Mouse (Mus musculus) neural tube, embryonic 15.5 days (tissue): ENCODE measurements around the gene Hhat. TPM values are rescaled to one million over a fixed set of nuclear protein-coding genes. Genes with fewer than 3 reads are reported as not detected.

Experiments used
- ATAC-seq: fragments of 200-750 bp; cut with Nextera tagmentation; 2 replicates; pipeline ENCODE4 v1.8.0; 2017; ENCODE audit warnings: mild to moderate bottlenecking, moderate TSS enrichment, moderate library complexity; ENCODE audit not compliant: low FRiP score
- H3K27ac ChIP-seq: fragments of 300-500 bp; sonication (generic); replicated peaks from 2 replicates; pipeline ENCODE4 v1.5.1; 2015; ENCODE audit warnings: mild to moderate bottlenecking, inconsistent platforms
- H3K27me3 ChIP-seq: fragments of 300-500 bp; sonication (generic); replicated peaks from 2 replicates; pipeline ENCODE4 v1.6.1; 2015; ENCODE audit warnings: inconsistent platforms
- H3K36me3 ChIP-seq: fragments of 300-500 bp; sonication (generic); 2 replicates; pipeline ENCODE4 v1.6.1; 2015; ENCODE audit warnings: inconsistent platforms
- H3K4me1 ChIP-seq: fragments of 300-500 bp; sonication (generic); 2 replicates; pipeline ENCODE4 v1.6.1; 2015; ENCODE audit warnings: inconsistent platforms
- H3K4me2 ChIP-seq: fragments of 300-500 bp; sonication (generic); 2 replicates; pipeline ENCODE4 v1.6.1; 2015; ENCODE audit warnings: inconsistent platforms, mild to moderate bottlenecking, moderate library complexity
- H3K4me3 ChIP-seq: fragments of 300-500 bp; sonication (generic); replicated peaks from 2 replicates; pipeline ENCODE4 v1.5.1; 2015; ENCODE audit warnings: mild to moderate bottlenecking, inconsistent platforms
- H3K9ac ChIP-seq: fragments of 300-500 bp; sonication (generic); replicated peaks from 2 replicates; pipeline ENCODE4 v1.6.1; 2015; ENCODE audit warnings: mild to moderate bottlenecking, inconsistent platforms
- H3K9me3 ChIP-seq: fragments of 300-500 bp; sonication (generic); replicated peaks from 2 replicates; pipeline ENCODE4 v1.6.1; 2016; ENCODE audit warnings: inconsistent platforms
- WGBS: fragments of 180-500 bp; shearing (Covaris S2); methylation state at CpG from one replicate; pipeline ENCODE4 v1.1.7; 2015; ENCODE audit warnings: mixed read lengths; 5-methylcytosine and 5-hydroxymethylcytosine counted together
- polyA plus RNA-seq: library from polyadenylated mRNA; unstranded; fragments of >200 nt; fragmentation: Nextera tagmentation; extraction: Ambion mirVana; gene quantifications from 2 replicates; pipeline ENCODE4 v1.2.1, GENCODE M21; 2015

Gene Hhat
- polyA plus RNA-seq, 1 experiment from 2014 or later, result 4.6 TPM

- no peak for ATAC-seq
- no peaks in the 10 kb centered on the region for H3K9me3 ChIP-seq
- H3K27me3 ChIP-seq, result no peaks in the 10 kb centered on the region
- H3K27ac ChIP-seq, result no peak overlapping the region
- H3K4me2 ChIP-seq, result no peak overlapping the region
- no peak overlapping the region for H3K4me3 ChIP-seq
- H3K4me1 ChIP-seq, result no peaks in the 10 kb centered on the region
- 56% methylated on average over 1 of the region's 1 CpGs for WGBS
- no peaks in the 10 kb centered on the region for H3K36me3 ChIP-seq
- H3K9ac ChIP-seq, result no peak overlapping the region
Measured at GRCm38 (mm10) chr1:192536440-192536839, 234.6 kb downstream of the Hhat start.

GRCm38 (mm10) chr1:192533016-192533415, 238.0 kb downstream of the Hhat start:
- Histone ChIP-seq H3K9me3 (no peaks in the 10 kb centered on the region), H3K27ac (no peak overlapping the region), H3K27me3 (no peaks in the 10 kb centered on the region), H3K4me1 (no peaks in the 10 kb centered on the region), H3K4me3 (no peak overlapping the region), H3K9ac (no peak overlapping the region), H3K4me2 (no peak overlapping the region), H3K36me3 (no peaks in the 10 kb centered on the region)
- no peak for ATAC-seq

GRCm38 (mm10) chr1:192532212-192532611, 238.8 kb downstream of the Hhat start:
- Histone ChIP-seq H3K27ac (no peak overlapping the region), H3K4me1 (no peaks in the 10 kb centered on the region; the same call in 1 of the 2 replicates), H3K4me2 (no peak overlapping the region), H3K27me3 (no peaks in the 10 kb centered on the region), H3K9ac (no peak overlapping the region), H3K36me3 (no peaks in the 10 kb centered on the region), H3K9me3 (no peaks in the 10 kb centered on the region), H3K4me3 (no peak overlapping the region)
- 65% methylated on average over 2 of the region's 2 CpGs for WGBS
- no peak for ATAC-seq

- Histone ChIP-seq H3K4me2 (no peak overlapping the region), H3K36me3 (no peaks in the 10 kb centered on the region), H3K27ac (no peak overlapping the region), H3K4me3 (no peak overlapping the region), H3K9ac (no peak overlapping the region), H3K9me3 (no peaks in the 10 kb centered on the region), H3K27me3 (no peaks in the 10 kb centered on the region), H3K4me1 (peaks cover 3% of the 10 kb centered on the region)
- ATAC-seq, result no peak
- WGBS, result 81% methylated on average over 2 of the region's 2 CpGs
Measured at GRCm38 (mm10) chr1:192531490-192532146, 239.4 kb downstream of the Hhat start.

GRCm38 (mm10) chr1:192525711-192526350, 245.2 kb downstream of the Hhat start:
- Histone ChIP-seq H3K36me3 (no peaks in the 10 kb centered on the region), H3K4me3 (no peak overlapping the region), H3K27me3 (no peaks in the 10 kb centered on the region), H3K4me2 (no peak overlapping the region), H3K9me3 (no peaks in the 10 kb centered on the region), H3K27ac (no peak overlapping the region), H3K9ac (no peak overlapping the region), H3K4me1 (peaks cover 30% of the 10 kb centered on the region)
- no peak for ATAC-seq
- 75% methylated on average over 14 of the region's 14 CpGs for WGBS

- ATAC-seq, result no peak
- Histone ChIP-seq H3K9ac (no peak overlapping the region), H3K36me3 (no peaks in the 10 kb centered on the region), H3K9me3 (no peaks in the 10 kb centered on the region), H3K27me3 (no peaks in the 10 kb centered on the region), H3K4me1 (peaks cover 38% of the 10 kb centered on the region), H3K27ac (0 out of 2 replicates have a peak overlapping the region, but pooled peaks have one; percentile 13), H3K4me2 (no peak overlapping the region), H3K4me3 (no peak overlapping the region)
- WGBS, result 33% methylated on average over 12 of the region's 12 CpGs
Measured at GRCm38 (mm10) chr1:192522376-192523178, 248.4 kb downstream of the Hhat start.

- peak overlapping the region; percentile 71; the same call in 1 of the 2 replicates for H3K27ac ChIP-seq
- ATAC-seq, result peak; percentile 59; the same call in 1 of the 2 replicates
- H3K36me3 ChIP-seq, result no peaks in the 10 kb centered on the region
- 20% methylated on average over 13 of the region's 13 CpGs for WGBS
- no peaks in the 10 kb centered on the region for H3K9me3 ChIP-seq
- peaks cover 34% of the 10 kb centered on the region for H3K4me1 ChIP-seq
- H3K27me3 ChIP-seq, result no peaks in the 10 kb centered on the region
- no peak overlapping the region for H3K9ac ChIP-seq
- H3K4me2 ChIP-seq, result peak overlapping the region; percentile 13
- no peak overlapping the region for H3K4me3 ChIP-seq
Measured at GRCm38 (mm10) chr1:192520836-192521435, 250.1 kb downstream of the Hhat start.

- ATAC-seq, result no peak
- Histone ChIP-seq H3K27me3 (no peaks in the 10 kb centered on the region), H3K27ac (no peak overlapping the region), H3K4me1 (peaks cover 34% of the 10 kb centered on the region), H3K4me3 (no peak overlapping the region), H3K4me2 (no peak overlapping the region), H3K9me3 (no peaks in the 10 kb centered on the region), H3K36me3 (no peaks in the 10 kb centered on the region), H3K9ac (no peak overlapping the region)
- WGBS, result 85% methylated on average over 1 of the region's 1 CpGs
Measured at GRCm38 (mm10) chr1:192519713-192520112, 251.3 kb downstream of the Hhat start.

- no peaks in the 10 kb centered on the region for H3K36me3 ChIP-seq
- ATAC-seq, result no peak
Measured at GRCm38 (mm10) chr1:192515373-192515772, 255.7 kb downstream of the Hhat start.

GRCm38 (mm10) chr1:192512821-192513220, 258.2 kb downstream of the Hhat start:
- ATAC-seq, result no peak
- Histone ChIP-seq H3K4me3 (no peak overlapping the region), H3K9ac (no peak overlapping the region), H3K36me3 (no peaks in the 10 kb centered on the region), H3K27me3 (no peaks in the 10 kb centered on the region), H3K4me1 (no peaks in the 10 kb centered on the region), H3K9me3 (no peaks in the 10 kb centered on the region), H3K4me2 (no peak overlapping the region), H3K27ac (no peak overlapping the region)
- 97% methylated on average over 1 of the region's 1 CpGs for WGBS

More at GRCm38 (mm10) chr1:192515373-192515772, 255.7 kb downstream of the Hhat start:
- H3K9me3 ChIP-seq, result no peaks in the 10 kb centered on the region
- H3K4me1 ChIP-seq, result peaks cover 3% of the 10 kb centered on the region
- 82% methylated on average over 3 of the region's 3 CpGs for WGBS
- H3K4me2 ChIP-seq, result no peak overlapping the region
- no peak overlapping the region for H3K4me3 ChIP-seq
- H3K27me3 ChIP-seq, result no peaks in the 10 kb centered on the region
- no peak overlapping the region for H3K27ac ChIP-seq
- H3K9ac ChIP-seq, result no peak overlapping the region

GRCm38 (mm10) chr1:192503651-192504050, 267.4 kb downstream of the Hhat start:
- H3K36me3 ChIP-seq, result no peaks in the 10 kb centered on the region; the same call in 1 of the 2 replicates
- H3K27me3 ChIP-seq, result no peaks in the 10 kb centered on the region
- no peak overlapping the region for H3K9ac ChIP-seq
- no peak for ATAC-seq
- no peaks in the 10 kb centered on the region for H3K9me3 ChIP-seq
- no peaks in the 10 kb centered on the region for H3K4me1 ChIP-seq
- H3K4me3 ChIP-seq, result no peak overlapping the region
- H3K27ac ChIP-seq, result no peak overlapping the region
- H3K4me2 ChIP-seq, result no peak overlapping the region
- 93% methylated on average over 4 of the region's 4 CpGs for WGBS
